Mouse (Mus musculus) CH12.LX (cell line): ENCODE data around the gene Prr12.

ENCODE experiments used
- CTCF ChIP-seq, 2 experiments: IDR thresholded peaks in 1 of 2; conservative IDR thresholded peaks in 1 of 2; 2 replicates each; pipeline ENCODE4 v1.5.1; 2011 to 2012; ENCODE audit warnings: low read depth in 2 of 2, low read length in 2 of 2, improper control_type of control experiment in 1 of 2, inconsistent platforms in 1 of 2, mild to moderate bottlenecking in 1 of 2, moderate library complexity in 1 of 2
- ELF1 ChIP-seq: IDR thresholded peaks from 2 replicates; pipeline ENCODE4 v1.6.1; 2014; ENCODE audit warnings: low read depth, mild to moderate bottlenecking, inconsistent platforms, low read length, improper control_type of control experiment
- EP300 ChIP-seq: IDR thresholded peaks from 2 replicates; pipeline ENCODE4 v1.6.1; 2011; ENCODE audit warnings: low read length, improper control_type of control experiment
- POLR2A ChIP-seq: IDR thresholded peaks from 2 replicates; pipeline ENCODE4 v1.6.1; 2011; ENCODE audit warnings: low read depth, mild to moderate bottlenecking, improper control_type of control experiment, low read length
- RAD21 ChIP-seq: IDR thresholded peaks from 2 replicates; pipeline ENCODE4 v1.6.1; 2011; ENCODE audit warnings: low read depth, mild to moderate bottlenecking, low read length, improper control_type of control experiment, moderate library complexity
- TCF12 ChIP-seq: IDR thresholded peaks from 2 replicates; pipeline ENCODE4 v1.6.1; 2014; ENCODE audit warnings: low read depth, mild to moderate bottlenecking, inconsistent platforms, low read length, improper control_type of control experiment
- USF1 ChIP-seq: IDR thresholded peaks from 2 replicates; pipeline ENCODE4 v1.6.1; 2014; ENCODE audit warnings: low read depth, mild to moderate bottlenecking, inconsistent platforms, low read length, improper control_type of control experiment

DNA sequence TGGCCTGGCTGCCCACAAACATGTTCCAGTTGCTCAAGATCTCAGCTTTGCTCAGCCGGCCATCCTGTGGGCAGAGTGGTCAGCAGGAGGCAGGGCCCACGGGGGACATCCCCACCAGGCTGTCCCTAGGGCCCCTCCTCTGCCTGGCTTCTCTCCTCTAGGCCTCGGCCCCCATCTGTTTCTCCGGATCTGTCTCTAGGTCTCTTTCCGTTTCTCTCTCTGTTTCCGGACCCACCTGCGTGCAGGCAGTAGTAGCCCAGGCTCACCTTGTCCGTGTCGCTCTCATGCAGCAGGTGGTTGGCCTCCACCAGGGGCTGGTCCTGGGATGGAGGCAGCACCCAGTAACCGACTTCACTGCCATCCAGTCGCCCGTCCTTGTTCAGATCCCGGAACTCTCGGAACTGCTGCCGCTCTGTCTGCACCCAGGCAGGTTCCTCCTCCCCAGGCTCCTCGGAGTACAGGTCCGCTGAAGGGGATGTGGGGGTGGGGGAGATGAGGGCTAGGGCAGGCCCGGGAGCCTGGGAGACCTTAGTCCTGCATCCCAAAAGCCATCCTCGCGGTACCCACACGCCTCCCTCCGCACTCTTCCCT lies 30.7 kb upstream of the Prr12 start:
- TF ChIP-seq USF1 (no peak), POLR2A (0 out of 2 replicates have a peak, but pooled peaks have one; percentile 44), ELF1 (no peak), EP300 (no peak), CTCF (conservative IDR thresholded peaks at IDR 0.05 in 1 of 2, IDR thresholded peaks at IDR 0.05 in 1 of 2; ENCODE audit: low read depth in 2 of 2, low read length in 2 of 2) (no peak), RAD21 (no peak), TCF12 (no peak; the same call in 1 of the 2 replicates)
